Mouse (Mus musculus): ENCODE data around the gene Celf6.

- no peak; the same call in none of the 2 replicates for TF ChIP-seq POLR2A (IDR thresholded peaks at IDR 0.05; ENCODE audit: low read depth, low read length)
- no peak for TF ChIP-seq CTCF (IDR thresholded peaks at IDR 0.05; ENCODE audit: extremely low read depth, insufficient read length, insufficient replicate concordance, low read depth, low read length)
Observed at GRCm38 (mm10) chr9:59539441-59540137, 38.1 kb upstream of the Celf6 start, which contains the start of the genes Hexa and Tmem202.
